Mouse (Mus musculus): ENCODE data around the gene Ltbp2.

Ltbp2 gene

GRCm38 (mm10) chr12:84847480-84847879, 28.9 kb downstream of the Ltbp2 start:
- in situ Hi-C loops (cut with MboI; ENCODE audit: low pct_unique_long_range_greater_than_20kb in 1 of 2, low sequenced_read_pairs in 2 of 2, unreplicated experiment in 1 of 2) = no loop called here

GRCm38 (mm10) chr12:84846594-84847014, 29.7 kb downstream of the Ltbp2 start:
- in situ Hi-C loops (cut with MboI; ENCODE audit: low pct_unique_long_range_greater_than_20kb in 1 of 2, low sequenced_read_pairs in 2 of 2, unreplicated experiment in 1 of 2) = no loop called here

GRCm38 (mm10) chr12:84842706-84843105, 33.6 kb downstream of the Ltbp2 start:
- in situ Hi-C loops (cut with MboI; ENCODE audit: low pct_unique_long_range_greater_than_20kb in 1 of 2, low sequenced_read_pairs in 2 of 2, unreplicated experiment in 1 of 2) = no loop called here

- in situ Hi-C loops (cut with MboI; ENCODE audit: low pct_unique_long_range_greater_than_20kb in 1 of 2, low sequenced_read_pairs in 2 of 2, unreplicated experiment in 1 of 2) = no loop called here
Observed at GRCm38 (mm10) chr12:84841158-84842140, 34.9 kb downstream of the Ltbp2 start.

GRCm38 (mm10) chr12:84840734-84841133, 35.6 kb downstream of the Ltbp2 start:
- in situ Hi-C loops (cut with MboI; ENCODE audit: low pct_unique_long_range_greater_than_20kb in 1 of 2, low sequenced_read_pairs in 2 of 2, unreplicated experiment in 1 of 2) = no loop called here

GRCm38 (mm10) chr12:84839965-84840364, 36.4 kb downstream of the Ltbp2 start:
- in situ Hi-C loops (cut with MboI; ENCODE audit: low pct_unique_long_range_greater_than_20kb in 1 of 2, low sequenced_read_pairs in 2 of 2, unreplicated experiment in 1 of 2) = no loop called here

- in situ Hi-C loops (cut with MboI; ENCODE audit: low pct_unique_long_range_greater_than_20kb in 1 of 2, low sequenced_read_pairs in 2 of 2, unreplicated experiment in 1 of 2) = no loop called here
Observed at GRCm38 (mm10) chr12:84835626-84836025, 40.7 kb downstream of the Ltbp2 start.

GRCm38 (mm10) chr12:84834773-84835172, 41.6 kb downstream of the Ltbp2 start:
- in situ Hi-C loops (cut with MboI; ENCODE audit: low pct_unique_long_range_greater_than_20kb in 1 of 2, low sequenced_read_pairs in 2 of 2, unreplicated experiment in 1 of 2) = no loop called here

- in situ Hi-C loops (cut with MboI; ENCODE audit: low pct_unique_long_range_greater_than_20kb in 1 of 2, low sequenced_read_pairs in 2 of 2, unreplicated experiment in 1 of 2) = no loop called here
Observed at GRCm38 (mm10) chr12:84831648-84832047, 44.7 kb downstream of the Ltbp2 start.

GRCm38 (mm10) chr12:84831141-84831540, 45.2 kb downstream of the Ltbp2 start:
- in situ Hi-C loops (cut with MboI; ENCODE audit: low pct_unique_long_range_greater_than_20kb in 1 of 2, low sequenced_read_pairs in 2 of 2, unreplicated experiment in 1 of 2) = no loop called here

- in situ Hi-C loops (cut with MboI; ENCODE audit: low pct_unique_long_range_greater_than_20kb in 1 of 2, low sequenced_read_pairs in 2 of 2, unreplicated experiment in 1 of 2) = no loop called here
Observed at GRCm38 (mm10) chr12:84830438-84830837, 45.9 kb downstream of the Ltbp2 start.

- in situ Hi-C loops (cut with MboI; ENCODE audit: low pct_unique_long_range_greater_than_20kb in 1 of 2, low sequenced_read_pairs in 2 of 2, unreplicated experiment in 1 of 2) = no loop called here
Observed at GRCm38 (mm10) chr12:84829913-84830312, 46.4 kb downstream of the Ltbp2 start.

GRCm38 (mm10) chr12:84829109-84829724, 47.1 kb downstream of the Ltbp2 start:
- in situ Hi-C loops (cut with MboI; ENCODE audit: low pct_unique_long_range_greater_than_20kb in 1 of 2, low sequenced_read_pairs in 2 of 2, unreplicated experiment in 1 of 2) = no loop called here

- in situ Hi-C loops (cut with MboI; ENCODE audit: low pct_unique_long_range_greater_than_20kb in 1 of 2, low sequenced_read_pairs in 2 of 2, unreplicated experiment in 1 of 2) = no loop called here
Observed at GRCm38 (mm10) chr12:84827384-84827933, 48.9 kb downstream of the Ltbp2 start.

GRCm38 (mm10) chr12:84824203-84824602, 52.1 kb downstream of the Ltbp2 start:
- in situ Hi-C loops (cut with MboI; ENCODE audit: low pct_unique_long_range_greater_than_20kb in 1 of 2, low sequenced_read_pairs in 2 of 2, unreplicated experiment in 1 of 2) = no loop called here

GRCm38 (mm10) chr12:84823601-84824000, 52.7 kb downstream of the Ltbp2 start:
- in situ Hi-C loops (cut with MboI; ENCODE audit: low pct_unique_long_range_greater_than_20kb in 1 of 2, low sequenced_read_pairs in 2 of 2, unreplicated experiment in 1 of 2) = no loop called here

- in situ Hi-C loops (cut with MboI; ENCODE audit: low pct_unique_long_range_greater_than_20kb in 1 of 2, low sequenced_read_pairs in 2 of 2, unreplicated experiment in 1 of 2) = no loop called here
Observed at GRCm38 (mm10) chr12:84819236-84820168, 56.8 kb downstream of the Ltbp2 start.

- in situ Hi-C loops (cut with MboI; ENCODE audit: low pct_unique_long_range_greater_than_20kb in 1 of 2, low sequenced_read_pairs in 2 of 2, unreplicated experiment in 1 of 2) = no loop called here
Observed at GRCm38 (mm10) chr12:84818496-84818895, 57.8 kb downstream of the Ltbp2 start.
